Mouse (Mus musculus) activated CD4-positive, CD25-positive, alpha-beta regulatory T cell, adult 4 months (primary cell): ENCODE data around the gene Edem1. TPM values are rescaled to one million over a fixed set of nuclear protein-coding genes. Genes with fewer than 3 reads are reported as not detected.

Experiments used
- ATAC-seq: one replicate; pipeline ENCODE4 v1.8.0; 2017
- polyA plus RNA-seq, 2 experiments: library from polyadenylated mRNA; unstranded; fragments of 100-300 nt; shearing (Covaris generic); gene quantifications; one replicate each; pipeline ENCODE4 v1.2.1; 2017

Gene Edem1
- polyA plus RNA-seq, 2 experiments from 2014 or later: 57.3 to 57.9 TPM

GRCm38 (mm10) chr6:108875344-108875743, 46.9 kb downstream of the Edem1 start:
- no peak for ATAC-seq

GRCm38 (mm10) chr6:108876052-108876451, 47.6 kb downstream of the Edem1 start:
- ATAC-seq: peak; percentile 95

- ATAC-seq: no peak
Measured at GRCm38 (mm10) chr6:108876486-108876885, 48.0 kb downstream of the Edem1 start.

GRCm38 (mm10) chr6:108880368-108881013, 52.0 kb downstream of the Edem1 start:
- ATAC-seq: no peak

GRCm38 (mm10) chr6:108881074-108881473, 52.6 kb downstream of the Edem1 start:
- ATAC-seq: no peak

- no peak for ATAC-seq
Measured at GRCm38 (mm10) chr6:108883826-108884225, 55.4 kb downstream of the Edem1 start.

- ATAC-seq: no peak
Measured at GRCm38 (mm10) chr6:108884603-108885002, 56.2 kb downstream of the Edem1 start.

- no peak for ATAC-seq
Measured at GRCm38 (mm10) chr6:108886346-108886745, 57.9 kb downstream of the Edem1 start.

GRCm38 (mm10) chr6:108892589-108892988, 64.1 kb downstream of the Edem1 start:
- ATAC-seq: no peak

- ATAC-seq: peak; percentile 61
Measured at GRCm38 (mm10) chr6:108895129-108895528, 66.7 kb downstream of the Edem1 start.

GRCm38 (mm10) chr6:108895976-108896375, 67.5 kb downstream of the Edem1 start:
- no peak for ATAC-seq

- ATAC-seq: no peak
Measured at GRCm38 (mm10) chr6:108896525-108897087, 68.2 kb downstream of the Edem1 start.

- no peak for ATAC-seq
Measured at GRCm38 (mm10) chr6:108899231-108899630, 70.8 kb downstream of the Edem1 start.

GRCm38 (mm10) chr6:108902124-108902523, 73.7 kb downstream of the Edem1 start:
- no peak for ATAC-seq

GRCm38 (mm10) chr6:108903280-108903679, 74.8 kb downstream of the Edem1 start:
- peak; percentile 43 for ATAC-seq

GRCm38 (mm10) chr6:108906539-108906938, 78.1 kb downstream of the Edem1 start:
- ATAC-seq: no peak

Other genes starting within 250 kb of the Edem1 start
- 100 to 1,000 TPM in 1 of 2 experiments, 10 to 100 TPM in 1; 73.9 to 107 TPM for gene Bhlhe40, start 168.0 kb upstream of the Edem1 start, polyA plus RNA-seq
- 10 to 100 TPM; 41.0 to 42.6 TPM for gene Arl8b, start 45.5 kb upstream of the Edem1 start, polyA plus RNA-seq